Mouse (Mus musculus): Measurements from ENCODE around the gene Ndufs2.
A peak's percentile ranks its signal among the peaks of the same experiment; 100 is the strongest.

Ndufs2 gene

DNA sequence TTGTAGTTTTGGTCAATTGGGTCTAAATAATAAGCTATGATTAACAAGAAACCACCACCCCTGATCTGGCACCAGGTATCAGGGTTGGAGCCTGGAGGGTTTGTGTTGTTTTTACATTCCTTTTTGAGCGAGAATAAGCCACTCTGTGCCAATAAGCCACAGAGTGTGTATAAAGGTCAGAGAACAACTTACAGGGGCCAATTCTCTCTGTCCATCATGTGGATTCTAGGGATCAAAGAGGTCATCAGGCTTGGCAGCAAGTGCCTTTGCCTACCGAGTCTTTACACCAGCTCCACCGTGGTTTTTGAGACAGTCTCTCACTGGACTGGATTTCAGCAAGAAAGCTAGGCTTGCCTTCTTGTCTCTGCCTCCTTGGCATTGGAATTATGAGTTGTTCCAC, 38.3 kb downstream of the Ndufs2 start:
- Histone ChIP-seq H3K4me1 (replicated peaks; ENCODE audit: low read depth, low read length) (peaks cover 23% of the 10 kb centered on the region), H3K9me3 (ENCODE audit: low read length) (no peaks in the 10 kb centered on the region), H3K27me3 (ENCODE audit: insufficient read depth, low read length) (peaks cover 7% of the 10 kb centered on the region; the same call in 1 of the 2 replicates), H3K4me3 (replicated peaks; ENCODE audit: low read length) (no peak overlapping the region), H3K36me3 (ENCODE audit: insufficient read depth, low read length) (no peaks in the 10 kb centered on the region)
- TF ChIP-seq CTCF (conservative IDR thresholded peaks at IDR 0.05; ENCODE audit: low read length) = no peak
- TF ChIP-seq NANOG (IDR thresholded peaks at IDR 0.05; ENCODE audit: borderline replicate concordance, low read length) = no peak
- no peak for TF ChIP-seq POU5F1 (IDR thresholded peaks at IDR 0.05; ENCODE audit: borderline replicate concordance, low read length)

DNA sequence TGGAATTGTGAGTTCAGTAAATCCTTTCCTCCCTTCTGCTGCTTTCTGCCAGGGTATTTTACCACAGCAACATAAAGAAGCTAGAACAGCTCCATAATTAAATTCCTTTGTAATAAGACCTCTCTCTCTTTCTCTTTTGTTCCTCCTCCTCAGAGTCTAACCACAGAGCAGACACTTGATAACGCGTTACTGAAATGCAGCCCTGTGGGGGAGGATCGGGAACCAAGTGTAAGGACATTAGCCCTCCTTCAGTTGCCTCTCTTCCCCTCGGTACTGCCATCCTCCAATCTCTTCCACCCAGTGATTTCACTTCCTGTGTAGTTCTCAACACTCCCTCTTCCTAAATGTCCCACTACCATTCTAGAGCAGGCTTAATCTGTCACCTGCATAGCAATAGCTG, 41.8 kb downstream of the Ndufs2 start:
- peaks cover 11% of the 10 kb centered on the region for H3K27me3 ChIP-seq (ENCODE audit: insufficient read depth, low read length)
- H3K9me3 ChIP-seq (ENCODE audit: low read length) = no peaks in the 10 kb centered on the region
- peaks cover 7% of the 10 kb centered on the region; the same call in 1 of the 2 replicates for H3K4me1 ChIP-seq (replicated peaks; ENCODE audit: low read depth, low read length)
- H3K4me3 ChIP-seq (replicated peaks; ENCODE audit: low read length) = no peak overlapping the region
- TF ChIP-seq NANOG (IDR thresholded peaks at IDR 0.05; ENCODE audit: borderline replicate concordance, low read length) (no peak), POU5F1 (IDR thresholded peaks at IDR 0.05; ENCODE audit: borderline replicate concordance, low read length) (no peak), CTCF (conservative IDR thresholded peaks at IDR 0.05; ENCODE audit: low read length) (no peak)
- H3K36me3 ChIP-seq (ENCODE audit: insufficient read depth, low read length) = no peaks in the 10 kb centered on the region

DNA sequence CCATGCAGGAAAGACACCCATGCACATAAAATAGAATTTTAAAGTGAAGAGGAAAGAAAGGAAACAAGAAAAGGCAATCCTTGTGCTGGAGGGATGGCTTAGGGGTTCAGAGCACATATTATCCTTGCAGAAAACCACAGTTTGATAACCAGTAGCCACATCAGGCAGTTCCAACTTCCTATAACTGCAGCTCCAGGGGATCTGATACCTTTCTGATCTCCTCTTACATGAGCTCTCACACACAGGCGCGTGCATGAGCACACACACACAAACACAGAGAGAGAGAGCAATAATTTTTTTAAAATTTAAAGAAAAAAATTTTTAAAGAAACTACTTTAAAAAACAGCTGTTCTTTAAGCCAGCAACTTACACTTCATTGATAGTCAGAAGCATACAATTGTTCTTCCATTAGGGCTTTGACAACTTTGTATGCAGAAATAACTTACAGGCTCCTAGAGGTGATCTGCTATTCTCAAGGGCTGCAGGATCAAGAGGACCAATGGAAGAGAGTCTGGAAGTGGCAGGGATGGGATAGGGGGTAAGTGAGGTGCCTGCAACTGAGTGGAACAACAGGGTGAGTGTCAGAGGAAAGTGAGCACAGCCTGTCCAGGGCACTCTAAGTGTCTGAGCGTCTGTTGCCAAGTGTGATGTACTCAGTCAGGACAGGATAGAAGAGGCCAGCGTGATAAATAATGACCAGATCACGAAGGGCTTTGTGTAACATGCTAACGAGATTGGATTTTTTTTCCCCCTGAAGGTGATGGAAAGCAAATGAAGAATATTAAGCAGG, 45.3 kb downstream of the Ndufs2 start:
- no peak overlapping the region for H3K4me3 ChIP-seq (replicated peaks; ENCODE audit: low read length)
- peaks cover 11% of the 10 kb centered on the region for H3K27me3 ChIP-seq (ENCODE audit: insufficient read depth, low read length)
- TF ChIP-seq POU5F1 (IDR thresholded peaks at IDR 0.05; ENCODE audit: borderline replicate concordance, low read length) (no peak), NANOG (IDR thresholded peaks at IDR 0.05; ENCODE audit: borderline replicate concordance, low read length) (no peak), CTCF (conservative IDR thresholded peaks at IDR 0.05; ENCODE audit: low read length) (no peak)
- H3K36me3 ChIP-seq (ENCODE audit: insufficient read depth, low read length) = no peaks in the 10 kb centered on the region
- H3K9me3 ChIP-seq (ENCODE audit: low read length) = no peaks in the 10 kb centered on the region
- H3K4me1 ChIP-seq (replicated peaks; ENCODE audit: low read depth, low read length) = peaks cover 4% of the 10 kb centered on the region; the same call in 1 of the 2 replicates

DNA sequence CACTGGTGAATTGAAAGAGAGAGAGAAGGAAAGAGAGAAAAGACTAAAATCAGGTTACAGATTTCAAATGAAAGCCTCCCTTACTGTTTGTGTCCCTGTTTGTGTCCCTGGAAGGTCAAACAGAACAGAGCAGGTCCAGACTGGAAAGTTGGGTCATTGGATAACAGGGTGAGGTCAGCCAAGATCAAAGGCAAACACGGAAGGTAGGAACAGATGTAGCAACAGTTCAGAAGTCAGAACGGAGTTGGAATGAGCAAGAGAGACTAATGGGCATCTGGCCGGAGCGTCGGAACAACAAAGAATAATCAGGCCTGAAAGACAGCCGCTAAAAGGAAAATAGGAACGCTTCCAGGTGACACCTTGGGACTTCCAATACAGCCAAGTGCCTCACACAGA, 46.9 kb downstream of the Ndufs2 start:
- Histone ChIP-seq H3K4me1 (replicated peaks; ENCODE audit: low read depth, low read length) (peaks cover 4% of the 10 kb centered on the region; the same call in 1 of the 2 replicates), H3K4me3 (replicated peaks; ENCODE audit: low read length) (no peak overlapping the region), H3K27me3 (ENCODE audit: insufficient read depth, low read length) (peaks cover 11% of the 10 kb centered on the region), H3K36me3 (ENCODE audit: insufficient read depth, low read length) (no peaks in the 10 kb centered on the region), H3K9me3 (ENCODE audit: low read length) (no peaks in the 10 kb centered on the region)
- TF ChIP-seq CTCF (conservative IDR thresholded peaks at IDR 0.05; ENCODE audit: low read length) (no peak), NANOG (IDR thresholded peaks at IDR 0.05; ENCODE audit: borderline replicate concordance, low read length) (no peak), POU5F1 (IDR thresholded peaks at IDR 0.05; ENCODE audit: borderline replicate concordance, low read length) (no peak)

DNA sequence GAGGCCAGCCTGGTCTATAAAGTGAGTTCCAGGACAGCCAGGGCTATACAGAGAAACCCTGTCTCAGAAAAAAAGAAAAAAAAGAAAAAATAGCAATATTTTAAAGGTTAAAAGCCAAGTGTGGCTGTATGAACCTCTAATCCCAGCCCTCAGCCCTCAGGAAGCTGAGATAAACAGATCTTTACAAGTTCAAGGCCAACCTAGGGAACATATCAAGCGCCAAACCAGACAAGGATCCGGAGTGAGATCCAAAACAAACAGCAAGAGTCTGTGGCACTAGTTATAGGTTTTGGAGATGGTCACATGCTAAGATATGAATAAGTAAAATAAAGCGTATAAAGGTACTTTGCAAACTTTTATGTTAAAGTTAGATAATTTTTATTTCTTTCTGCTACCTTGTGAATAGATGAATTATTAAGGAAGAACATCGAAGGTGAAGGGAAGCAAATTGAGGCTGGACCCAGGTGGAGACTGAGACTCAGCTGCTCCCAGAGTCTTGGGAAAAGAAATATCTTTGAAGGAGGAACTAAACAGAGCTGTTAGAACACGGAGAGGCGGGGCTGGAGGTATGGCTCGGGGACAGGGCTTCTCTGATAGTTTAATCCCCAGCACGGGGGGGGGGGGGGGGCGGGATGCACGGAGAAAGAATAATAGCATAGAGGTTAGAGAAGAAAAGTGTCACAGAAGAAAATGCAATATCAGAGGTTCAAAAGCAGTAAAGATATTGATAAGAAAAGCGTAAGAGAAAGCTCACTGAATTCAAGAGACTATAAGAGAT, 47.5 kb downstream of the Ndufs2 start:
- Histone ChIP-seq H3K9me3 (ENCODE audit: low read length) (no peaks in the 10 kb centered on the region), H3K36me3 (ENCODE audit: insufficient read depth, low read length) (no peaks in the 10 kb centered on the region), H3K27me3 (ENCODE audit: insufficient read depth, low read length) (peaks cover 12% of the 10 kb centered on the region), H3K4me1 (replicated peaks; ENCODE audit: low read depth, low read length) (peaks cover 4% of the 10 kb centered on the region; the same call in 1 of the 2 replicates), H3K4me3 (replicated peaks; ENCODE audit: low read length) (no peak overlapping the region)
- no peak for TF ChIP-seq POU5F1 (IDR thresholded peaks at IDR 0.05; ENCODE audit: borderline replicate concordance, low read length)
- no peak for TF ChIP-seq CTCF (conservative IDR thresholded peaks at IDR 0.05; ENCODE audit: low read length)
- TF ChIP-seq NANOG (IDR thresholded peaks at IDR 0.05; ENCODE audit: borderline replicate concordance, low read length) = no peak

DNA sequence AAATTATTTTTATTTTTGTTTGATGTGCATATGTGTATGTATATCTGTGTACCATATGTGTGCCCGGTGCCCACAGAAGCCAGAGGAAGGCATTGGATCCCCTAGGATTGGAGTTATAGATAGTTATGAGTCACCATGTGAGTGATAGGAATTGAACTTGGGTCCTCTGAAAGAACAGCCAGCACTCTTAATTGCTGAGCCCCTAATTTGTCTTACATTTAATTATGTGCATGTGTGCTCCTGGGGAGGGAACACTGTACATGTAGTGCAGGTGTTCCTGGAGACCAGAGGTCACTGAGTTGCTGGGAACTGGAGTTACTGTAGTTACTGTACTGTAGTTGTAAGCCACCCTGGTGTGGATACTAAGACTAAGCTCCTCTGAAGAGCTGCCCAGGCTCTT, 50.4 kb downstream of the Ndufs2 start:
- H3K4me1 ChIP-seq (replicated peaks; ENCODE audit: low read depth, low read length) = peaks cover 4% of the 10 kb centered on the region; the same call in 1 of the 2 replicates
- no peaks in the 10 kb centered on the region for H3K36me3 ChIP-seq (ENCODE audit: insufficient read depth, low read length)
- H3K4me3 ChIP-seq (replicated peaks; ENCODE audit: low read length) = no peak overlapping the region
- H3K9me3 ChIP-seq (ENCODE audit: low read length) = no peaks in the 10 kb centered on the region
- peaks cover 24% of the 10 kb centered on the region for H3K27me3 ChIP-seq (ENCODE audit: insufficient read depth, low read length)
- TF ChIP-seq CTCF (conservative IDR thresholded peaks at IDR 0.05; ENCODE audit: low read length) = no peak
- no peak for TF ChIP-seq POU5F1 (IDR thresholded peaks at IDR 0.05; ENCODE audit: borderline replicate concordance, low read length)
- no peak for TF ChIP-seq NANOG (IDR thresholded peaks at IDR 0.05; ENCODE audit: borderline replicate concordance, low read length)

DNA sequence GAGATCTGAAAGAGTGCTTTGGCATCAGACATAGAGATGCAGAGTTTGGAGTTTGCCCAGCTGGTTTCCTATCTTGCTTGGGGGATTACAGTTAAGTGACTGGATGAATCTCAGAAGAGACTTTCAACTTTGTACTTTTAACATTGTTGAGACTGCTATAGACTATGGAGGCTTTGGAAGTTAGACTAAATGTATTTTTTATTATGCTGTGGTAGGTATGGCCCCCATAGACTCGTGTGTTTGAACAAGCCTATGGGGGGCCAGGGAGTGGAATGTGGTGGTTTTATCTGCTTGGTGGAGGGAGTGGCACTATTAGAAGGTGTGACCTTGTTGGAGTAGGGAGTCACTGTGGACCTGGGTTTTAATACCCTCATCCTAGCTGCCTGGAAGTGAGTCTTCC, 51.7 kb downstream of the Ndufs2 start:
- H3K4me3 ChIP-seq (replicated peaks; ENCODE audit: low read length) = no peak overlapping the region
- H3K36me3 ChIP-seq (ENCODE audit: insufficient read depth, low read length) = no peaks in the 10 kb centered on the region
- no peaks in the 10 kb centered on the region for H3K9me3 ChIP-seq (ENCODE audit: low read length)
- TF ChIP-seq POU5F1 (IDR thresholded peaks at IDR 0.05; ENCODE audit: borderline replicate concordance, low read length) = no peak
- TF ChIP-seq NANOG (IDR thresholded peaks at IDR 0.05; ENCODE audit: borderline replicate concordance, low read length) = no peak
- no peak for TF ChIP-seq CTCF (conservative IDR thresholded peaks at IDR 0.05; ENCODE audit: low read length)
- H3K4me1 ChIP-seq (replicated peaks; ENCODE audit: low read depth, low read length) = peaks cover 7% of the 10 kb centered on the region; the same call in 1 of the 2 replicates
- peaks cover 31% of the 10 kb centered on the region for H3K27me3 ChIP-seq (ENCODE audit: insufficient read depth, low read length)

DNA sequence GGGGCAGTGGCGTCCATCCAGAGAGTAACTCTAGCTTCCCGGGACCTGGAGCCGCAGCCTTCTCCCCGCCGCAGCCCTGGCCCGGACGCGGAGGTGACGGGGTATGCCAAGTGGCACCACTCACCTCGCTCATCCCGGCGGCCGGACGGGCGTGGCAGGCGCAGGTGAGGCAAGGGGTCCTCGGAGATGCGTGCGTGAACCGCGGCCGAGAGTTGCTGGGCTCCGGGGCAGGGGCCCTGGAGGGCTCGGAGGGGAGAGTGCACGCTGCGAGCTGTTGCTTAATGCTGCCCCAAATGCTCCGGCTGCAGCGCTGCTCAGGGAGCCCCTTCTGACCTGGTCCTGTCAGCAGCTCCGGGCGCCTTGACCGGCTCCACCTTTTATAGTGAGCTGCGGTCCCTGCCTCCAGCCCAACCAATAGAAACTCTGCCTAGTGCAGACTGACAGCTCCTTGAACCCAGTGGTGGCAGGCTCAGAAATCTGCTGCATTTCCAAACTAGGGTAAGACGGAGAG, 55.2 kb downstream of the Ndufs2 start, which contains the start of gene Pcp4l1:
TSS of gene Pcp4l1 (minus strand) at position 382 of the 511 bp plus-strand sequence.
- H3K27me3 ChIP-seq (ENCODE audit: insufficient read depth, low read length) = peaks cover 58% of the 10 kb centered on the region
- TF ChIP-seq NANOG (IDR thresholded peaks at IDR 0.05; ENCODE audit: borderline replicate concordance, low read length) (no peak), CTCF (conservative IDR thresholded peaks at IDR 0.05; ENCODE audit: low read length) (no peak), POU5F1 (IDR thresholded peaks at IDR 0.05; ENCODE audit: borderline replicate concordance, low read length) (no peak)
- H3K9me3 ChIP-seq (ENCODE audit: low read length) = no peaks in the 10 kb centered on the region
- H3K4me3 ChIP-seq (replicated peaks; ENCODE audit: low read length) = peak within 1 kb of the TSS; percentile 87
- H3K36me3 ChIP-seq (ENCODE audit: insufficient read depth, low read length) = no peaks in the 10 kb centered on the region
- H3K4me1 ChIP-seq (replicated peaks; ENCODE audit: low read depth, low read length) = peaks cover 14% of the 10 kb centered on the region
